Mouse (Mus musculus): ENCODE data around the gene Htr5a. TPM values are rescaled to one million over a fixed set of nuclear protein-coding genes. Genes with fewer than 3 reads are reported as not detected.

Htr5a gene
- polyA plus RNA-seq (2016; fragmentation: Nextera tagmentation; extraction: Ambion mirVana), result not detected in 2 replicates

DNA sequence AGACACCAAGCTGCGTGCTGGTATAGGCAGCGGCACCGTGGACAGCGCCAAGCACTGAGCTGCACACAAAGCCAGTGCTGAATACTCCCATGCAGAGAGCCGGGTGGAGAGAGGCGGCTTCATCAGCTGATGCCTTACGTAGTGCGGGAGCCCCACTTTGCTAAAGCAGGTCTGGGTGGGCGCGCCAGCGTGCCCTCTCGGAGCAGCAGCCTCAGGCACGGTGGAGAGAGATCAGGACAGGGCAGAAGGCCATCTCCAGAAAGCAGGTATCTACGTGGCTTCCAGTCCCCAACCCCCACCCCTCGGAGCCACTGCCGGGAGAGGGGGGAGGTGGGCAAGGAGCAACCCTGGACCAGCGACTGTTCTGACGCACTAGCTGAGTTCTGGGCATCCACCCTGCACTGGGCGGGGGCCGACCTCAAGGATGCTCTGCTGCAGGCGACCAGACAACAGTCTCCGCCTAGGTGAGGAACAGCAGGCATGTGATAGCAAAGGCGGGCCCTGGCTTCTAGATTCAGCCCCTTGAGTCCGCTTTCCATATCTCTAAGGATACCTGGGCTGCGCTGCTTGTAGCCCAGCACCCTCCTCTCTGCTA is at the start of gene Htr5a:
Gene Htr5a (plus strand): TSS at position 449 of the 595 bp plus-strand sequence.
- Histone ChIP-seq H3K36me3 (no peaks in the 10 kb centered on the region), H3K4me1 (no peaks in the 10 kb centered on the region), H3K27me3 (replicated peaks) (peaks cover 37% of the 10 kb centered on the region), H3K9ac (no peak within 1 kb of the TSS), H3K9me3 (replicated peaks) (no peaks in the 10 kb centered on the region), H3K4me2 (no peak within 1 kb of the TSS), H3K4me3 (no peak within 1 kb of the TSS), H3K27ac (no peak within 1 kb of the TSS)
- ATAC-seq, result no peak
- WGBS (ENCODE audit: insufficient replicate concordance), result 14% methylated on average over 25 of the region's 25 CpGs

DNA sequence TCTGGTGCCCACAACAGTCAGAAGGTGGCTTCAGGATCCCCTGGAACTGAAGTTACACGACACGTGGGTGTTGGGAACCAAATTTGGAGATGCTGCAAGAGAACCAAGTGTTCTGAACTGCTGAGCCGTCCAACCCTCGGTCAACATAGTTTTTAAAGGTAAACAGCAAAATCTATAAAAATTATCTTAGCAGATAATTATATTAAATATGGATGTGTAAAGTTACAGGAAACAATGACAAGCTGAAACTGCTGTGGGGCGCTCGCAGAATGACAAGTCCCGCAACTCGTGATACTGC is 49.8 kb upstream of the Htr5a start:
- H3K4me3 ChIP-seq, result peak overlapping the region; percentile 86
- no peak for ATAC-seq
- WGBS (ENCODE audit: insufficient replicate concordance), result 11% methylated on average over 8 of the region's 8 CpGs

DNA sequence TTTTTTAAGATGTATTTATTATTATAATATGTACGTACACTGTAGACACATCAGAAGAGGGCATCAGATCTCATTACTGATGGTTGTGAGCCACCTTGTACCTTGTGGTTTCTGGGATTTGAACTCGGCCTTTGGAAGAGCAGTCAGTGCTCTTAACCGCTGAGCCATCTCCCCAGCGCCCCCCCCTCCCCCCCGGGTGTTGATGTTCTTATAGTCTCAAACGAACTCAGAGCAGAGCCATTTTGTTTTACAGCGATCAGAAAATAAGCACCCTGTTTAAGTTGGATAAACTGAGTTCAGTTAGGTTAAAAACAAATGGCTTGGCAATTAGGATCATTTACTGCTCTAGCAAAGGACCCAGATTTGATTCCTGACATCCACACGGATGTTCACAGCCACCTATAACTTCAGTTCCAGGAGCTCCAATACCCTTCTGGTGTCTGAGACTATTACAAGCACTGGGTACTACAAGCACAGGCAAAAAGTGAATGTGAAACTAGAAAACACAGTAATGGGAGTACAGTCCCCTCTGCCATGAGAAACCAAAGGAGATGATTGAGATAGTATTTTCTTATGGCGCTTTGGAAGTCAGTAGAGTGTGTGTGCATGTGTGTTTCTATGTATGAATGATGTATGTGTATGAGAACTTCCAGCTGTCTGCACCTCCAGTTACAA is 49.3 kb upstream of the Htr5a start:
- peaks cover 33% of the 10 kb centered on the region for H3K4me1 ChIP-seq
- 41% methylated on average over 9 of the region's 9 CpGs for WGBS (ENCODE audit: insufficient replicate concordance)

More for the DNA sequence above, 49.8 kb upstream of the Htr5a start:
- Histone ChIP-seq H3K27ac (peak overlapping the region; percentile 86), H3K4me2 (peak overlapping the region; percentile 74), H3K4me1 (peaks cover 33% of the 10 kb centered on the region), H3K9ac (peak overlapping the region; percentile 96), H3K27me3 (replicated peaks) (no peaks in the 10 kb centered on the region), H3K36me3 (peaks cover 26% of the 10 kb centered on the region), H3K9me3 (replicated peaks) (no peaks in the 10 kb centered on the region)

DNA sequence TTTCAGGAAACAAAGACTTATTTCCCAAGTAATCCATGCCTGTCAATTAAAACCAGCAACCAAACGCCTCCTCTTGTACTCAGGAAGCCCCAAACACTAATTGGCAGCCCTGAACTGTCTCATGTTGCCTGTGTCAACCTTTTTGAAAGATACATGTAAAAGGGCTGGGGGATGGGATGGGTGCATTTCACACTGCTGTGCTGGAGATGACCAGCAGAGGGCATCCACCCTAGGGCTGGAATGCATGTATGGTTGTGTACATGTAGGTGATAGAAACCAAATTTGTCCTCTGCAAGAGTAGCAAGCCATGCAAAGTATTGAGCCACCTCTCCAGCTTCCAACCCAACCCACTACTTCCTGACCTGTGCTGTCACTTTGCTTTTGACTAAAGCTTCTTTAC is 48.0 kb upstream of the Htr5a start:
- no peak overlapping the region for H3K4me3 ChIP-seq
- no peak overlapping the region for H3K27ac ChIP-seq
- H3K27me3 ChIP-seq (replicated peaks), result no peaks in the 10 kb centered on the region
- no peaks in the 10 kb centered on the region for H3K9me3 ChIP-seq (replicated peaks)
- no peak overlapping the region for H3K9ac ChIP-seq
- WGBS (ENCODE audit: insufficient replicate concordance), result 3% methylated on average over 1 of the region's 1 CpGs
- ATAC-seq, result no peak
- H3K4me1 ChIP-seq, result peaks cover 31% of the 10 kb centered on the region
- no peak overlapping the region for H3K4me2 ChIP-seq
- H3K36me3 ChIP-seq, result peaks cover 8% of the 10 kb centered on the region

More for the DNA sequence above, 49.3 kb upstream of the Htr5a start:
- no peak for ATAC-seq
- Histone ChIP-seq H3K4me3 (peak overlapping the region; percentile 86), H3K9me3 (replicated peaks) (no peaks in the 10 kb centered on the region), H3K27ac (peak overlapping the region; percentile 86), H3K36me3 (peaks cover 21% of the 10 kb centered on the region), H3K9ac (peak overlapping the region; percentile 96), H3K4me2 (peak overlapping the region; percentile 74), H3K27me3 (replicated peaks) (no peaks in the 10 kb centered on the region)

DNA sequence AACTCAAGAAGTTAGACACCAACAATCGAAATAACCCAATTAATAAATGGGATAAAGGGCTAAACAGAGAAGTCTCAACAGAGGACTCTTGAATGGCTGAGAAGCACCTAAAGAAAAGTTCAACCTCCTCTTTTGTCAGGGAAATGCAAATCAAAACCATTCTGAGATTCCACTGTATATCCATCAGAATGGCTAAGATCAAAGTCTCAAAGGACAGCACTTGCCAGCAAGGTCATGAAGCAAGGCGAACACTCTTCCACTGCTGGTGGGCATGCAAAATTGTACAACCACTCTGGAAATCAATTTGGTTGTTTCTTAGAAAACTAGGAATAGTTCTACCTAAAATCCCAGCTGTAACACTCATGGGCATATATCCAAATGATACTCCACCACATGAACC is 27.7 kb upstream of the Htr5a start:
- ATAC-seq, result no peak
- WGBS (ENCODE audit: insufficient replicate concordance), result 71% methylated on average over 2 of the region's 2 CpGs
- H3K4me2 ChIP-seq, result no peak overlapping the region

DNA sequence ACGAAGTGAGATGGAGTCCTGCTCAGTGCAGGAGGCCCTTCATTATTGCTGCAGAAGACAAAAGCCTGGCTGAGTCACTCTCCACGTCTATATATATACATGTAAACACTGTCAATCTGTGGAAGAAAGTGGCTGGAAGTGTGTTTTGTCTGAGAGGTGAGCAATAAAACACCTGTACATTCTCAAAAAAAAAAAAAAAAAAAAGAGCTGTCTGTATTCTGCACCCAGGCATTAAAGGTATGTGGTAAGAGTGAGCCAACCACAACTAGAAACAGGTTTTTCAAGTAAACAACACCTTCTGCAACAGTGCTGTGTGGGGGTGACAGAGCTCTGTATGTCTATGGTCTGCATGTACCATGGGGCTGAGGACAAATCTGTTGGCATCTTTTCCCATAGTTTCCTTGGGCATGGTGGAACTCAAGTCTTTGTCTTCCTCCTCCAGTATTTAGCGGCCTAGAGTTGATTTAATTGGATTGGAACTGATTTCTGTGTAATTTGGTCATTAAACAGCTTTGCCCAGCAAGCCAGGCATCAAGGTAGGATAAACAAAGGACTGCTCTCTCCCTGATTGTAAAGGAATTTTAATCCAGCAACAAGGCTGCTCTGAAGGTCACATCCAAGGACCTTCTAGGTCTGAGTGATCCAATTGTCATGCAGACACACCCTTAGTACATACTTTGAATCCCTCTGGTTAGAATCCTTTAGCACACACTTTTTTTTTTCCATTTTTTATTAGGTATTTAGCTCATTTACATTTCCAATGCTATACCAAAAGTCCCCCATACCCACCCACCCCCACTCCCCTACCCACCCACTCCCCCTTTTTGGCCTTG is 22.9 kb upstream of the Htr5a start:
- no peaks in the 10 kb centered on the region for H3K27me3 ChIP-seq (replicated peaks)
- H3K9me3 ChIP-seq (replicated peaks), result no peaks in the 10 kb centered on the region
- H3K36me3 ChIP-seq, result no peaks in the 10 kb centered on the region
- H3K9ac ChIP-seq, result no peak overlapping the region
- no peaks in the 10 kb centered on the region for H3K4me1 ChIP-seq
- no peak overlapping the region for H3K4me3 ChIP-seq
- H3K27ac ChIP-seq, result no peak overlapping the region
- 43% methylated on average over 3 of the region's 3 CpGs for WGBS (ENCODE audit: insufficient replicate concordance)
- no peak overlapping the region for H3K4me2 ChIP-seq
- no peak for ATAC-seq

More for the DNA sequence above, 27.7 kb upstream of the Htr5a start:
- Histone ChIP-seq H3K27me3 (replicated peaks) (no peaks in the 10 kb centered on the region), H3K36me3 (no peaks in the 10 kb centered on the region), H3K4me1 (no peaks in the 10 kb centered on the region), H3K9ac (no peak overlapping the region), H3K27ac (no peak overlapping the region), H3K9me3 (replicated peaks) (no peaks in the 10 kb centered on the region), H3K4me3 (no peak overlapping the region)

DNA sequence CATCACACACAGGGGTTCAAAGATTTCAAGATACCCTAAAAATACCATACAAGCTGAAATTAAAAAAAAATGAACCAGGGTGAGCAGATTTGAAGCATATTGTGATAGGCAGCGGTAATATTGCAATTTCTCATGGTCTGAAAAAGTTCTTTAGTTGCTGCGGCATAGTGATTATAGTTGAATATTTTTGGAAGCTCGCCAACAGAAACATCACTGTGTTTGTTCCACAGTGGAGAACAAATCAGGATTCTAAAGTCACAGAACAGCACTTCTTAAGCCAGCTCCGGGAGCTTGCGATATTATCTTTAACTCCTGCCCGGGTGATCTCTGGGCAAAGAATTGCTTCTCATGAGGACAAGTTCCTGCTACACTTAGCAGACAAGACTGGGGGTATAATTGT is 20.8 kb upstream of the Htr5a start:
- no peak for ATAC-seq
- H3K27me3 ChIP-seq (replicated peaks), result no peaks in the 10 kb centered on the region
- WGBS (ENCODE audit: insufficient replicate concordance), result 72% methylated on average over 6 of the region's 6 CpGs
- no peak overlapping the region for H3K27ac ChIP-seq
- no peaks in the 10 kb centered on the region for H3K36me3 ChIP-seq
- no peak overlapping the region for H3K9ac ChIP-seq
- H3K4me2 ChIP-seq, result no peak overlapping the region
- H3K4me1 ChIP-seq, result no peaks in the 10 kb centered on the region
- H3K4me3 ChIP-seq, result no peak overlapping the region
- H3K9me3 ChIP-seq (replicated peaks), result no peaks in the 10 kb centered on the region

DNA sequence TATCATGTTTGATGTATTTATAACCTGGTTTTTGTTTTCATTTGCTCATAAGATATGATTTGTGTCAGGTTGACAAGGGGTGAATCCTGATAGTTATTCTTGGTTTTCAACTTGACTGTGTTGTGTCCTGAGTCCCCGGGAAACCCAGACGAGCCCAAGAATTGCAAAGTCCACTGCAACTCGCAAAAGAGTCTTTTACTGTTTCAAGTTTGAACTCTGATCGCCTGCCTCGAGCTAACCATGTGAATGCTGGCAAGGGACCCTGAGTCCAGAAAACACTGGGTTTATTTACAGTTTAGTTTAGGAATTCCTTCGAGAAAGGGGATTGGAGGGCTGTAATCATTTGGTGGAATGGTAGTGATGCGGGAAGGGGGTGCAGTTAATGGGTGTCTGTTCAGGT is 14.0 kb upstream of the Htr5a start:
- no peak for ATAC-seq
- H3K4me2 ChIP-seq, result no peak overlapping the region
- H3K4me3 ChIP-seq, result no peak overlapping the region
- no peak overlapping the region for H3K9ac ChIP-seq
- H3K27me3 ChIP-seq (replicated peaks), result no peaks in the 10 kb centered on the region
- no peaks in the 10 kb centered on the region for H3K36me3 ChIP-seq
- no peaks in the 10 kb centered on the region for H3K9me3 ChIP-seq (replicated peaks)
- no peak overlapping the region for H3K27ac ChIP-seq
- WGBS (ENCODE audit: insufficient replicate concordance), result 59% methylated on average over 7 of the region's 7 CpGs
- no peaks in the 10 kb centered on the region for H3K4me1 ChIP-seq

DNA sequence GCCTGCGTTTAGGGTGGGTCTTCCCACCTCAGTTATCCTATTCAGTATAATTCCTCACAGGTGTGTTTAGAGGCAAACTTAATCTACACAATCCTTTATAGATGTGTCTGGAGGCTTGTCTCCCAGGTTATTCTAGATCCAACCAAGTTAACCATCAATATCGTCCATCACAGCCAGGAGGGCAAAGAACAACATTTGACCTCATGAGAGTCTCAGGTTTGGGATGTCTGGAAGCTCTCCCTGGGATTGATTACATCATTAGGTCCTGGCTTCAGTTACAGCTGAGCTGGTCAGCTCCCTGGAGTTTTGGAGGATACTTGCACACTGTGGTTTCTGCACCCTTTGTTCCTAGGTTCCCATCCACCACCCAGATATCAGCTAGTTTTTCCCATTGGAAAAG is 6.9 kb upstream of the Htr5a start:
- no peaks in the 10 kb centered on the region for H3K9me3 ChIP-seq (replicated peaks)
- 76% methylated on average over 2 of the region's 2 CpGs for WGBS (ENCODE audit: insufficient replicate concordance)
- H3K36me3 ChIP-seq, result no peaks in the 10 kb centered on the region
- H3K9ac ChIP-seq, result no peak overlapping the region
- H3K27ac ChIP-seq, result no peak overlapping the region
- H3K4me1 ChIP-seq, result no peaks in the 10 kb centered on the region
- no peaks in the 10 kb centered on the region for H3K27me3 ChIP-seq (replicated peaks)
- ATAC-seq, result no peak
- no peak overlapping the region for H3K4me3 ChIP-seq
- H3K4me2 ChIP-seq, result no peak overlapping the region

DNA sequence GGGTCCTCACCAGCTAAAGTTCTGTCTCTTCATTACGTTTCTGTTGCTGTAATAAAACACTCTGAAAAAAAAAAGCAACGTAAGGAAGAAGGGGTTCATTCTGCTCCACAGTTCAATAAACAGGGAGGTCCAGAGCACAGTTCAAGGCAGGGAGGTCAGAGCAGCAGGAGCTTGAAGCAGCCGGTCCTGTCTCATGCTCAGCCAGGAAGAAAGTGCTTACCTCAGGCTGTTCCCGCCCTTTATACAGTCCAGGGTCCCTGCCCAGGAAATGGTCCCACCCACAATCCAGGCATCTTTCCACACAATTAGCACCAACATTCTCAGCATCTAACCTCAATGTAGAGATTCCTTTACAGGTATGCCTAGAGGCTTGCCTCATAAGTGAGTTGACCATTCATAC is 3.9 kb upstream of the Htr5a start:
- no peak for ATAC-seq
- H3K9me3 ChIP-seq (replicated peaks), result no peaks in the 10 kb centered on the region
- no peaks in the 10 kb centered on the region for H3K36me3 ChIP-seq
- H3K27ac ChIP-seq, result no peak overlapping the region
- H3K4me1 ChIP-seq, result no peaks in the 10 kb centered on the region
- no peak overlapping the region for H3K4me2 ChIP-seq
- H3K9ac ChIP-seq, result no peak overlapping the region
- 32% methylated on average over 4 of the region's 4 CpGs for WGBS (ENCODE audit: insufficient replicate concordance)
- peaks cover 27% of the 10 kb centered on the region for H3K27me3 ChIP-seq (replicated peaks)
- H3K4me3 ChIP-seq, result no peak overlapping the region

DNA sequence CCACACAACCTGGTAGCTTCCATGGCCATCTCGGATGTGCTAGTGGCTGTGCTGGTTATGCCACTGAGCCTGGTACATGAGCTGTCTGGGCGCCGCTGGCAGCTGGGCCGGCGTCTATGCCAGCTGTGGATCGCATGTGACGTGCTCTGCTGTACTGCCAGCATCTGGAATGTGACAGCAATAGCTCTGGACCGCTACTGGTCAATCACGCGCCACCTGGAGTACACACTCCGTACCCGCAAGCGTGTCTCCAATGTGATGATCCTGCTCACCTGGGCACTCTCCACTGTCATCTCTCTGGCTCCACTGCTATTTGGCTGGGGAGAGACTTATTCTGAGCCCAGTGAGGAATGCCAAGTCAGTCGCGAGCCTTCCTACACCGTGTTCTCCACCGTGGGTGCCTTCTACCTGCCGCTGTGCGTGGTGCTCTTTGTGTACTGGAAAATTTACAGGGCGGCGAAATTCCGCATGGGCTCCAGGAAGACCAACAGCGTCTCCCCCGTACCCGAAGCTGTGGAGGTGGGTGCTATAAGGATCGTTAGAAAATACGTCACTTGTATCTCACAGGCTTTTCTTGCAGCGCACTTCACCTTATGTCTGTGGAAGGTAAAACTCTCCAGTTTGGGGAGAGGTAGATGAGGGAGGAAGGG is 847 bp downstream of the Htr5a start:
- ATAC-seq, result no peak
- WGBS (ENCODE audit: insufficient replicate concordance), result 58% methylated on average over 28 of the region's 28 CpGs
- no peak overlapping the region for H3K4me3 ChIP-seq

DNA sequence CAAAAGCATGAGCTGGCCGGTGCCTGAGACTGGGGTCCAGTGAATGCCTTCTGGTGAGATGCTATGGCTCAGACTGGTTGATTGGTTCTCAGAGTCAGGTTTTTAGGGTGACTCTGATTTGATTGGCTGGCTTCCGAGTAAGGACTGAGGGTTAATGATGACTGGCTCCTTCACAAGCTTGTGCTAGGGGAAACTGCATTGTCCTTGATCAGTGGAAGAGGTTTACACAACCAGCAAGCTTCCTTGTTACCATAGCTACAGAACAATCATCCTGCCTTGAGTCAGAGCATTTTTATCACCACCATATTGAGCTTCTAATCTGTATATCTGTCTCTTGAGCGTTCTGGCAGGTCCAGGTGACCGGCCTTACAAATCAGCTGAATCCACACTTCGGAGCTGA is 5.0 kb downstream of the Htr5a start:
- Histone ChIP-seq H3K4me1 (no peaks in the 10 kb centered on the region), H3K4me3 (no peak overlapping the region), H3K9ac (no peak overlapping the region), H3K27me3 (replicated peaks) (peaks cover 21% of the 10 kb centered on the region), H3K36me3 (no peaks in the 10 kb centered on the region), H3K27ac (no peak overlapping the region), H3K4me2 (no peak overlapping the region), H3K9me3 (replicated peaks) (no peaks in the 10 kb centered on the region)
- ATAC-seq, result no peak
- WGBS (ENCODE audit: insufficient replicate concordance), result 53% methylated on average over 5 of the region's 5 CpGs

More for the DNA sequence above, 847 bp downstream of the Htr5a start:
- H3K27me3 ChIP-seq (replicated peaks), result peaks cover 37% of the 10 kb centered on the region
- H3K4me2 ChIP-seq, result no peak overlapping the region
- H3K9me3 ChIP-seq (replicated peaks), result no peaks in the 10 kb centered on the region
- no peaks in the 10 kb centered on the region for H3K36me3 ChIP-seq
- H3K4me1 ChIP-seq, result no peaks in the 10 kb centered on the region
- H3K27ac ChIP-seq, result no peak overlapping the region
- H3K9ac ChIP-seq, result no peak overlapping the region

Data from liver, embryonic 12.5 days (tissue).